Mouse (Mus musculus): ENCODE data around the gene Fndc3b.

- no peak for TF ChIP-seq CTCF (conservative IDR thresholded peaks at IDR 0.05 in 1 of 2, IDR thresholded peaks at IDR 0.05 in 1 of 2; ENCODE audit: low read depth in 2 of 2, low read length in 2 of 2)
- no peak for TF ChIP-seq JUN (IDR thresholded peaks at IDR 0.05; ENCODE audit: insufficient read depth, low read depth, low read length)
- TF ChIP-seq POLR2A (IDR thresholded peaks at IDR 0.05; ENCODE audit: low read depth, low read length): no peak
- TF ChIP-seq RAD21 (IDR thresholded peaks at IDR 0.05; ENCODE audit: low read depth, low read length): no peak
- TF ChIP-seq NELFE (IDR thresholded peaks at IDR 0.05; ENCODE audit: low read depth, low read length): no peak
Observed at GRCm38 (mm10) chr3:27439704-27440103, 271.4 kb downstream of the Fndc3b start.
